Mouse (Mus musculus): ENCODE measurements around the gene Cyp2j12. TPM values are rescaled to one million over a fixed set of nuclear protein-coding genes. Genes with fewer than 3 reads are reported as not detected.

The Cyp2j12 gene
- polyA plus RNA-seq, 1 experiment from 2014 or later, result not detected

DNA sequence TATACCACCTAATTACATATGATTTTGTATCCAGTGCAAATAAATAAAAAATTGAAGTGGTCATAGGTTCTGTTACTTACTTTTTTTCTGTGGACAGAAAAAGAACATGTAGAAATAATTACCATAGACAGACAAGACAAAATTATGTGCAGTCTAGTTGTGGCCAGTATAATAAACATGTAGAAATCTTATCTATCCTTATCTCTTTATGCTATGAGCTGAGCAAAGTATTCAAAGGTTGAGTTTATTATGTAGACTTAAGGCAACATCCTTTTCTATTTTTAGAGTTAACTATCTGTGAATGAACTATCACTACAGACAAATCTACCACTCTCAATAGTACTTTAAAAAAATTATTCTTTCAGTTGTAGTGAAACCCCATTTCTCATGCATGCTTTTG lies 62.6 kb downstream of the Cyp2j12 start:
- no peaks in the 10 kb centered on the region for H3K9me3 ChIP-seq
- ATAC-seq (ENCODE audit: insufficient number of reproducible peaks, insufficient read depth, low FRiP score, low TSS enrichment, low read depth), result no peak
- no peaks in the 10 kb centered on the region for H3K36me3 ChIP-seq
- H3K4me1 ChIP-seq, result 0 out of 2 replicates have a peak, but pooled peaks cover 9% of the 10 kb centered on the region
- no peak overlapping the region for H3K4me3 ChIP-seq
- H3K9ac ChIP-seq, result no peak overlapping the region
- H3K27me3 ChIP-seq, result no peaks in the 10 kb centered on the region
- no peak overlapping the region for H3K4me2 ChIP-seq
- no peak overlapping the region for H3K27ac ChIP-seq

DNA sequence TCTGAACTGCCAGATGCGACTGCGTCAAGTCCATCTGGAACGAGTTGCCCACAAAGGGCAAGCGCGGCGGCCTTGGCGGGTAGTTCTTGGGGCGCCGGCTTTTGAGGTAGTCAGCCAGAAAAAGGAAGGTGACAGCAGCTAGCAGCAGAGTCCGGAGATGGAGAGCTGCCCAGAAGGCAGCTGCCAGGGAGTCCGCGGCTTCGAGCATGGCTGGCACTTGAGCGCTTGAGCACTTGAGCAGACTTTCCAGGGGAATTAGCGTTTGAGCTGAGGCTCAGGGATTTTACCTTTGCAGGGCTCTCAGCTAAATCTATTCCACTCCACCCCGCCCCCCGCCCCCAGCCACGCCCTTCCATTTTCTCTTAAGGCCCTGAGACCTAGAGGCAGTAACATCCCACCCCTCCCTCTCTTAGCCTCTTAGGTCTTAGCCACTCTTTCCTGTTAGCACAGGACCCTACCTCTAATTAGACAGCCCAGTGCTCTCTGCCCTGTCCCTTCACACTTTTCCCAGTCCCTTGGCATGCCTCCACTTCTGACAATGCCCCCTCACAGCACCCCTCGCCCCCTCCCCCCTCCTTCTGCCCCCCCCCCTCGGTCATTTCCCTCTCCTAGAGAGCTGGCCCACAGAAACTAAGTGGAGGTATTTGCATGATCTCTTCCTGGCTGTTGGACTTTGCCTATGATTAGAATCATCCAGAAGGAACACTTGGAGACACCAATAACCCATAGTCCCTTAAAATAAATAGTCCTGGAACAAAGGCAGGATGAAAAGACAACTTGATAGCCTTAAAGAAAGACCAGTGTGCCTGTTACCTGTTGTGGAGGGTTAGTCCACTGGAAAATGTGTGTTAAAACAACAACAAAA lies 63.5 kb downstream of the Cyp2j12 start, which contains the start of gene Cyp2j13:
TSS of gene Cyp2j13 (minus strand) at position 286 of the 865 bp plus-strand sequence.
- peak within 1 kb of the TSS; percentile 62 for H3K4me2 ChIP-seq
- peak within 1 kb of the TSS; percentile 55; the same call in 1 of the 2 replicates for H3K9ac ChIP-seq
- ATAC-seq (ENCODE audit: insufficient number of reproducible peaks, insufficient read depth, low FRiP score, low TSS enrichment, low read depth), result peak; percentile 69
- H3K9me3 ChIP-seq, result no peaks in the 10 kb centered on the region
- H3K4me1 ChIP-seq, result 0 out of 2 replicates have a peak, but pooled peaks cover 9% of the 10 kb centered on the region
- H3K36me3 ChIP-seq, result no peaks in the 10 kb centered on the region
- H3K27ac ChIP-seq, result no peak within 1 kb of the TSS
- peak within 1 kb of the TSS; percentile 31 for H3K4me3 ChIP-seq
- WGBS, result 4% methylated on average over 19 of the region's 20 CpGs
- no peaks in the 10 kb centered on the region for H3K27me3 ChIP-seq

- H3K4me3 ChIP-seq, result no peak overlapping the region
- H3K4me1 ChIP-seq, result no peaks in the 10 kb centered on the region
- no peaks in the 10 kb centered on the region for H3K36me3 ChIP-seq
- H3K9ac ChIP-seq, result no peak overlapping the region
- WGBS, result 79% methylated on average over 2 of the region's 2 CpGs
- H3K27ac ChIP-seq, result no peak overlapping the region
- no peaks in the 10 kb centered on the region for H3K27me3 ChIP-seq
- no peak for ATAC-seq (ENCODE audit: insufficient number of reproducible peaks, insufficient read depth, low FRiP score, low TSS enrichment, low read depth)
- H3K9me3 ChIP-seq, result no peaks in the 10 kb centered on the region
- H3K4me2 ChIP-seq, result no peak overlapping the region
Measured at GRCm38 (mm10) chr4:96062045-96062444, 78.9 kb downstream of the Cyp2j12 start.

- Histone ChIP-seq H3K4me2 (no peak overlapping the region), H3K27me3 (no peaks in the 10 kb centered on the region), H3K36me3 (no peaks in the 10 kb centered on the region), H3K9ac (no peak overlapping the region), H3K4me3 (no peak overlapping the region), H3K4me1 (no peaks in the 10 kb centered on the region), H3K27ac (no peak overlapping the region), H3K9me3 (no peaks in the 10 kb centered on the region)
- no peak for ATAC-seq (ENCODE audit: insufficient number of reproducible peaks, insufficient read depth, low FRiP score, low TSS enrichment, low read depth)
- 85% methylated on average over 2 of the region's 2 CpGs for WGBS
Measured at GRCm38 (mm10) chr4:96060106-96060505, 80.8 kb downstream of the Cyp2j12 start.

Other genes with a start within 250 kb of the Cyp2j12 start
- 8.6 and 12.0 TPM in 2 replicates for gene Hook1, start 173.9 kb downstream of the Cyp2j12 start, polyA plus RNA-seq (2015; fragmentation: Nextera tagmentation; extraction: Ambion mirVana)
- not detected in 2 replicates for gene Cyp2j13, start 63.6 kb downstream of the Cyp2j12 start, polyA plus RNA-seq (2015; fragmentation: Nextera tagmentation; extraction: Ambion mirVana)
- not detected in 2 replicates for gene Cyp2j7, start 95.5 kb upstream of the Cyp2j12 start, polyA plus RNA-seq (2015; fragmentation: Nextera tagmentation; extraction: Ambion mirVana)
- not detected in 2 replicates for gene Cyp2j11, start 207.5 kb upstream of the Cyp2j12 start, polyA plus RNA-seq (2015; fragmentation: Nextera tagmentation; extraction: Ambion mirVana)